Mouse (Mus musculus) limb, embryonic 11.5 days (tissue): Measurements from ENCODE around the gene Sox1. TPM values are rescaled to one million over a fixed set of nuclear protein-coding genes. Genes with fewer than 3 reads are reported as not detected.
A peak's percentile ranks its signal among the peaks of the same experiment; 100 is the strongest.

Experiments used
- ATAC-seq: fragments of 200-750 bp; cut with Nextera tagmentation; 2 replicates; pipeline ENCODE4 v1.8.0; 2017; ENCODE audit warnings: low read depth; ENCODE audit not compliant: insufficient number of reproducible peaks, low FRiP score, low TSS enrichment
- DNase-seq: peaks from one replicate; pipeline ENCODE4 v3.0.0-alpha.2; 2015; ENCODE audit warnings: low spot score
- H3K27ac ChIP-seq: fragments of 300-500 bp; sonication (generic); replicated peaks from 2 replicates; pipeline ENCODE4 v1.5.1; 2014; ENCODE audit warnings: low read depth, mild to moderate bottlenecking, low read length
- H3K27me3 ChIP-seq: fragments of 300-500 bp; sonication (generic); 2 replicates; pipeline ENCODE4 v1.6.1; 2014; ENCODE audit warnings: mild to moderate bottlenecking, low read length, mixed read lengths; ENCODE audit not compliant: control insufficient read depth, insufficient read depth
- H3K36me3 ChIP-seq: fragments of 300-500 bp; sonication (generic); 2 replicates; pipeline ENCODE4 v1.6.1; 2014; ENCODE audit warnings: mild to moderate bottlenecking, low read length, moderate library complexity, mixed read lengths; ENCODE audit not compliant: control insufficient read depth, insufficient read depth
- H3K4me1 ChIP-seq: fragments of 300-500 bp; sonication (generic); 2 replicates; pipeline ENCODE4 v1.6.1; 2014; ENCODE audit warnings: low read length, mixed read lengths; ENCODE audit not compliant: control insufficient read depth, insufficient read depth
- H3K4me2 ChIP-seq: fragments of 300-500 bp; sonication (generic); 2 replicates; pipeline ENCODE4 v1.6.1; 2014; ENCODE audit warnings: low read depth, mild to moderate bottlenecking, moderate library complexity; ENCODE audit not compliant: severe bottlenecking
- H3K4me3 ChIP-seq: fragments of 300-500 bp; sonication (generic); 2 replicates; pipeline ENCODE4 v1.5.1; 2014; ENCODE audit warnings: low read depth, low read length
- H3K9ac ChIP-seq: fragments of 300-500 bp; sonication (generic); 2 replicates; pipeline ENCODE4 v1.6.1; 2014; ENCODE audit warnings: mild to moderate bottlenecking, low read length
- H3K9me3 ChIP-seq: fragments of 300-500 bp; sonication (generic); 2 replicates; pipeline ENCODE4 v1.6.1; 2016; ENCODE audit warnings: low read length; ENCODE audit not compliant: control insufficient read depth
- WGBS: fragments of 180-500 bp; shearing (Covaris S2); extraction: QIAGEN DNeasy Blood & Tissue Kit; methylation state at CpG from one replicate; pipeline ENCODE4 v1.1.7; 2014; 5-methylcytosine and 5-hydroxymethylcytosine counted together
- polyA plus RNA-seq: library from polyadenylated mRNA; unstranded; fragments of >200 nt; fragmentation: Nextera tagmentation; extraction: Ambion mirVana; gene quantifications from 2 replicates; pipeline ENCODE4 v1.2.1, GENCODE M21; 2014

Sox1 gene
- polyA plus RNA-seq, 1 experiment from 2014 or later = not detected

DNA sequence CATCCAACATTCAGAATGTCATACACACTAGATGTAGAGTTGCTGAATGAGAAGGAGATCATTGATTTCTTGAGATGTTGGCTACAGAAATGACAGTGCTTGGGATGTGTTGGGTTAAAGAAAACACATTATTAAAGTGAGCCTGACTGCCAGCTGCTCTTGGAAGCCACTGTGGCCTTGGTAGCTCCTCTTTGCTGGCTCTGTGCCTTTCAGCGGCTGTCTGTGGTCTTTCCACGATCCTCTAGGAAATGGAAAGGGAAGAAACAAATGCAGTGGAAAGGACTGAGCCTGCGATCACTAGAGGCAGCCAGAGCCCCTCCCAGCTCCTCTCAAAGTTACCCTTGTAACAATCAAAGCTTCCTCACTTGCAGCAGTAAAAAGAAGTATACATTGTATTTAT lies 39.7 kb downstream of the Sox1 start:
- H3K4me2 ChIP-seq = no peak overlapping the region
- H3K9ac ChIP-seq = no peak overlapping the region
- H3K27ac ChIP-seq = no peak overlapping the region
- ATAC-seq = no peak
- no peaks in the 10 kb centered on the region for H3K36me3 ChIP-seq
- WGBS = 71% methylated on average over 3 of the region's 3 CpGs
- peaks cover 43% of the 10 kb centered on the region for H3K27me3 ChIP-seq
- no peaks in the 10 kb centered on the region for H3K9me3 ChIP-seq
- H3K4me1 ChIP-seq = 0 out of 2 replicates have a peak, but pooled peaks cover 3% of the 10 kb centered on the region
- no peak overlapping the region for H3K4me3 ChIP-seq
- DNase-seq = no peak

DNA sequence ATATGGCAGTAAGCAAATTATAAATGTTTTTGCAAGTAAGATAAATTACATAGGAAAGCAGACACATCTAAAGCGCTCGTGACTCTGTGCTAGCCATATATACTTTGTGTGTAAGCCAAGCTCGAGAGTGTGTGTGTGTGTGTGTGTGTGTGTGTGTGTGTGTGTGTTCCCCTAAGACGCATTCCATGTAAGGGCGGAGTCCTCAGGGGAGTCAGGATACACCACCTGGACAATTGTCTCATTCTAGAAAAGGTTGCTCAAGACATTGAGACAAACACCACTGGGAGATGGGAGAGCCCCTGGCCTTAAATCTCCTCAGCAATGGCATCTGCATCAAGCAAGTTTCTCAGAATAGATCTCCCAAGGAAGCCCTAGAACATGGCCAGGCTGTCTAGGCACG lies 42.9 kb downstream of the Sox1 start:
- H3K4me1 ChIP-seq = no peaks in the 10 kb centered on the region
- no peak overlapping the region for H3K9ac ChIP-seq
- no peak overlapping the region for H3K27ac ChIP-seq
- DNase-seq = no peak
- WGBS = 87% methylated on average over 6 of the region's 6 CpGs
- no peaks in the 10 kb centered on the region for H3K9me3 ChIP-seq
- no peak overlapping the region for H3K4me2 ChIP-seq
- H3K27me3 ChIP-seq = peaks cover 11% of the 10 kb centered on the region
- no peak for ATAC-seq
- H3K4me3 ChIP-seq = no peak overlapping the region
- no peaks in the 10 kb centered on the region for H3K36me3 ChIP-seq

DNA sequence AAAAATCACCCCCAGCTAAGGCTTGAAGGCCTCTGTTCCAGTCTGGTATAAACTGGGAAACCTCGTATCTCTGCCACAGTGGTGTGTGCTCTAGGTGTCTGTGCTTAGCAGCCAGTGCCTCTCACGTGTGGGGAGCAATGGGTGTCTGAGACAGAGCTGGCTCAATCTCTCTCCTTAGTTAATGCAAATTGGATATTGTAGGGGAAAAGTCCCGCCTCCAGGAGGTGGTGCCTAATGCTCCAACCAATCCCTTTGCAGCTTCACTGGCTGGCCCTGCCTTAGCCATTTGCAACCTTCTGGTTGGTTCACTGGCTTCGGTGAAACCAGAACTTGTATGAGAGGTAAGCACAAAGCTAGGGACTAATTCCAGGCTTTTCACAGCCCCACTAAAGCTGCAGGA lies 43.9 kb downstream of the Sox1 start:
- Histone ChIP-seq H3K9ac (no peak overlapping the region), H3K36me3 (no peaks in the 10 kb centered on the region), H3K27me3 (peaks cover 2% of the 10 kb centered on the region), H3K4me2 (no peak overlapping the region), H3K27ac (no peak overlapping the region), H3K4me3 (no peak overlapping the region), H3K4me1 (no peaks in the 10 kb centered on the region), H3K9me3 (no peaks in the 10 kb centered on the region)
- ATAC-seq = no peak
- peak; percentile 35 for DNase-seq
- WGBS = 21% methylated on average over 4 of the region's 4 CpGs

DNA sequence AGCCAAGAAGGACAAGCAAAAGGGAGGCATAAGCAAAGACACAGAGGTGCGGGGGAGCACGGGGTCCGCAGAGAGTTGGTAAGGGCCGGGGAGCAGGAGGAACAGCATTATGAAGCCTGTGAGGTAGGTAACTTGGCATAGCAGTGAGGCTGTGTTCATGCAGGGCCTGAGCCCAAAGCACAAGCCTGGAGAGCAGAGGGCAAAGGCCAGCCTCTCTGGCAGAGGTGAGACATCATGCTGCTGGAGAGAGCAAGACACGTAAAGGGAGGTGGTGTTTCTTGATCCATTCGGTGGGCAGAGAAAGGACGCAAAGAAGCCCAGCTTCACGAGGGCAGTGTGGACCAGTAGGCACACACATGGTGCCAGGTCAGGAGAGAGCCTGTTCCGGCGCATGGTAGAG lies 44.8 kb downstream of the Sox1 start:
- WGBS = 91% methylated on average over 10 of the region's 10 CpGs
- ATAC-seq (no peak), DNase-seq (no peak)
- H3K27me3 ChIP-seq = peaks cover 4% of the 10 kb centered on the region
- H3K4me2 ChIP-seq = no peak overlapping the region
- no peak overlapping the region for H3K27ac ChIP-seq
- H3K4me1 ChIP-seq = no peaks in the 10 kb centered on the region
- no peak overlapping the region for H3K9ac ChIP-seq
- no peaks in the 10 kb centered on the region for H3K9me3 ChIP-seq
- H3K36me3 ChIP-seq = no peaks in the 10 kb centered on the region
- no peak overlapping the region for H3K4me3 ChIP-seq

DNA sequence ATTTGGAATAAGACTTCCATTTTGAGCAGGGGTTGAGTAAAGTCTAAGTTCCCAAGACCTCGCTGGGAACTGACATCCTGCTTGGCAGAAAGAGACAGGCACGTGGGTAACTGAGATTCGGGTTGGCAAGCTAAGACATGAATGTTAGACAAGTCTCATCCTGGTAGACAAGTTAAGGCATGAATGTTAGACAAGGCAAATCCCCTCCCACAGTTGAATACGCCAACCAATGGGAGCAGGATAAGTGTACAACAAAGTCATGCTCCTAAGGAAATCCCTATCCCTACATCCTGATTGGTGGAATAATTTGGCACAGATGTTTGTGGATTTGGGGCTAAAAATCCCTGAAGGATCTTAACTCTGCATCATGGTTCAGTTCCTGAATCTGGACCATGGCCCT lies 45.9 kb downstream of the Sox1 start:
- no peak overlapping the region for H3K27ac ChIP-seq
- no peak overlapping the region for H3K4me2 ChIP-seq
- H3K9ac ChIP-seq = no peak overlapping the region
- no peaks in the 10 kb centered on the region for H3K36me3 ChIP-seq
- H3K9me3 ChIP-seq = no peaks in the 10 kb centered on the region
- no peak for ATAC-seq
- WGBS = 90% methylated on average over 4 of the region's 4 CpGs
- H3K4me3 ChIP-seq = no peak overlapping the region
- 0 out of 2 replicates have a peak, but pooled peaks cover 2% of the 10 kb centered on the region for H3K4me1 ChIP-seq
- peaks cover 13% of the 10 kb centered on the region for H3K27me3 ChIP-seq
- no peak for DNase-seq

DNA sequence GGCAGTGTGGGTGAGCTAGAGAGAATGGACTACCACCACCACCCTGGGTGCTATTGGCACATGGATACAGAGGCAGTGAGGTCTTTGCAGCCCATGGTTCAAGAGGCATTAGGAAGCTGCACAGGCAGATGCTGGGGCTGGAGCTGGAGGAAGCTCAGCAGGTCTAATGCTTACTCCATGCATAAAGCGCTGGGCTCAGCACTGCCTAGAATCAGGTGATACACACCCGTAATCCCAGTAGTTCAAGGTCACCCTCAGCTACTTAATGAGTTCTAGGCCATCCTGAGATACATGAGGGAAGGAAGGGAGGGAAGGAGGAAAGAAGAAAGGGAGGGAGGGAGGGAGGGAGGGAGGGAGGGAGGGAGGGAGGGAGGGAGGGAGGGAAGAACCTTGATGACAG lies 50.2 kb downstream of the Sox1 start:
- ATAC-seq (no peak), DNase-seq (no peak)
- Histone ChIP-seq H3K36me3 (no peaks in the 10 kb centered on the region), H3K9me3 (no peaks in the 10 kb centered on the region), H3K4me1 (0 out of 2 replicates have a peak, but pooled peaks cover 4% of the 10 kb centered on the region), H3K27me3 (peaks cover 28% of the 10 kb centered on the region), H3K4me3 (no peak overlapping the region), H3K27ac (no peak overlapping the region), H3K9ac (no peak overlapping the region), H3K4me2 (no peak overlapping the region)
- WGBS = 44% methylated on average over 2 of the region's 2 CpGs

DNA sequence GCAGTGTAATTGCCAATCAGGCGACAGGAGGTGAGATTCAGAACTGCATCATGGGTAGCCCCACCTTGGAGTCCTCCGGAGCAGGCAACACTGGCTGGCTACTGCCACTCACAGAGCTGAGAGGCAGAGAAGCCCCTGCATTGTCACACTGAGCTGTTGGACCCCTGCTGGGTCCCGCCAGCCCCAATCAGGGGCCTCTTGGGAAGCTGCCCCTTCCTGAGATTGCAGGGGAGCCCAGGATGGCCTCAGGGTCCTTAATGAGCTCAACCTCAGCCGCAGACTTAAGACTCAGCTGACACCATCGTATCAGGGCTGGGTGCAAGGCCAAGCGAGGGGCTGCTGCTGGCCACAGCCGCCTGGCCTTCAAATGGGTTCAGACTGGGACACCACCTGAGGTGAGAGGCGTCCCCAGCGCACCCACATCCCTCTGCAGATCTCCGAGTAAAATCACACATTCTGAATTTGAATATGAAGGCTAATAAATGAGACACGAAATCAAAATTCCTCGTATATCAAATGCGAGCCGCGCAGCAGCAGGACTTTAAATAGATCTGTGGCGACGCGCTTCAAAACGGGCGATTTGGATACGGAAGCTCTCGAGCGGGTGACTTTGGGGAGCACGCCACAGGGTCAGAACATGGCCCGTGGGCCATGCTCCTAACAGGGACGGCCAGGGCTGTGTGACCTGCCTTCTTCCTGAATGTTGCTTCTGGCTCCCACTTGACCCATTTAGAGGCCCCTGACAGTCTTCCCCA lies 51.0 kb downstream of the Sox1 start:
- no peak overlapping the region for H3K9ac ChIP-seq

More for the DNA sequence above, 51.0 kb downstream of the Sox1 start:
- Histone ChIP-seq H3K27me3 (peaks cover 28% of the 10 kb centered on the region), H3K9me3 (no peaks in the 10 kb centered on the region), H3K27ac (no peak overlapping the region), H3K4me1 (0 out of 2 replicates have a peak, but pooled peaks cover 4% of the 10 kb centered on the region), H3K4me3 (no peak overlapping the region), H3K4me2 (peak overlapping the region; percentile 13; the same call in 1 of the 2 replicates), H3K36me3 (no peaks in the 10 kb centered on the region)
- DNase-seq = no peak
- ATAC-seq = no peak; the same call in 1 of the 2 replicates
- 1% methylated on average over 26 of the region's 26 CpGs for WGBS
